ENCODE assay signal across 9 mouse cellular contexts in genomic region chr14:122450496-122451382, GRCm38 (mm10). TPM values are rescaled to one million over a fixed set of nuclear protein-coding genes. Genes with fewer than 3 reads are reported as not detected.
DNase-seq lines count a peak whose midpoint lies in the region; ATAC-seq and TF ChIP-seq lines count a peak whose summit lies in the region.
"Had no signal": no experiment of that assay in that cellular context is flagged by ENCODE, and none has a peak within 500 bp of the region (broad histone marks: within the 10 kb centered on the region; RNA-seq: fewer than 3 reads in every experiment).

Gene Gm5089, minus strand, starts transcription at chr14:122451115.

- under 1% methylated on average over 58 of the region's 59 CpGs for WGBS in forebrain, embryonic 11.5 days
- WGBS in liver, embryonic 13.5 days (ENCODE audit: insufficient replicate concordance) = 3% methylated on average over 53 of the region's 59 CpGs
- under 1% methylated on average over 59 of the region's 59 CpGs for WGBS in neural tube, embryonic 14.5 days

- H3K4me2 ChIP-seq in forebrain, embryonic 11.5 days (ENCODE audit: low read depth, low read length, severe bottlenecking) = peak within 1 kb of the TSS; percentile 89
- H3K4me2 ChIP-seq in liver, embryonic 13.5 days = peak within 1 kb of the TSS; percentile 54
- peak within 1 kb of the TSS; percentile 50 for H3K4me2 ChIP-seq in neural tube, embryonic 14.5 days (ENCODE audit: low read depth, low read length)

- peak; percentile 87 for DNase-seq in Muller cell, postnatal 12 days (ENCODE audit: inconsistent ontology term)
- peak; percentile 81 for DNase-seq in forebrain, embryonic 11.5 days (ENCODE audit: low spot score)
- peak; percentile 72 for DNase-seq in kidney, adult 18-20 months
- no peak for DNase-seq in liver, embryonic 13.5 days
- no peak for DNase-seq in urinary bladder, adult 2 months (ENCODE audit: low spot score)
- DNase-seq in urinary bladder, postnatal 4 days (ENCODE audit: low spot score in 2 of 2) = no peak

- H3K27me3 ChIP-seq in ES-Bruce4 (ENCODE audit: control insufficient read depth, insufficient read depth, low read length, poor library complexity, severe bottlenecking) = 0 out of 2 replicates have a peak, but pooled peaks cover 4% of the 10 kb centered on the region
- H3K27me3 ChIP-seq in forebrain, embryonic 11.5 days (ENCODE audit: control insufficient read depth, insufficient read depth, low read length) = peaks cover 25% of the 10 kb centered on the region; the same call in 1 of the 2 replicates
- peaks cover 82% of the 10 kb centered on the region for H3K27me3 ChIP-seq in liver, embryonic 13.5 days
- peaks cover 27% of the 10 kb centered on the region for H3K27me3 ChIP-seq in neural tube, embryonic 14.5 days (ENCODE audit: control insufficient read depth, insufficient read depth, low read length)

- TF ChIP-seq CTCF in ES-Bruce4 (IDR thresholded peaks at IDR 0.05; ENCODE audit: low read depth, low read length) = no peak

- no peak for TF ChIP-seq POLR2A in ES-Bruce4 (IDR thresholded peaks at IDR 0.05; ENCODE audit: insufficient read depth, low read length)

- H3K4me1 ChIP-seq in ES-Bruce4 (ENCODE audit: control insufficient read depth, insufficient read depth, low read length) = no peaks in the 10 kb centered on the region
- H3K4me1 ChIP-seq in forebrain, embryonic 11.5 days (replicated peaks; ENCODE audit: control insufficient read depth, insufficient read depth, low read length) = peaks cover 36% of the 10 kb centered on the region
- H3K4me1 ChIP-seq in liver, embryonic 13.5 days (replicated peaks) = 0 out of 2 replicates have a peak, but pooled peaks cover 3% of the 10 kb centered on the region
- peaks cover 8% of the 10 kb centered on the region; the same call in 1 of the 2 replicates for H3K4me1 ChIP-seq in neural tube, embryonic 14.5 days (ENCODE audit: control insufficient read depth, insufficient read depth, low read length)

- no peak for TF ChIP-seq EP300 in ES-Bruce4 (IDR thresholded peaks at IDR 0.05; ENCODE audit: insufficient read depth, low read depth, low read length)

- no peak within 1 kb of the TSS for H3K27ac ChIP-seq in ES-Bruce4 (ENCODE audit: insufficient read depth, low read length)
- H3K27ac ChIP-seq in forebrain, embryonic 11.5 days (ENCODE audit: low read depth, low read length) = peak within 1 kb of the TSS; percentile 76
- no peak within 1 kb of the TSS for H3K27ac ChIP-seq in liver, embryonic 13.5 days
- peak within 1 kb of the TSS; percentile 52; the same call in 1 of the 2 replicates for H3K27ac ChIP-seq in neural tube, embryonic 14.5 days (ENCODE audit: low read depth, low read length)
- H3K27ac ChIP-seq: macrophage had no signal

- peak within 1 kb of the TSS; percentile 48 for H3K4me3 ChIP-seq in ES-Bruce4 (ENCODE audit: low read depth, low read length)
- peak within 1 kb of the TSS; percentile 43 for H3K4me3 ChIP-seq in forebrain, embryonic 11.5 days (ENCODE audit: low read depth, low read length)
- H3K4me3 ChIP-seq in liver, embryonic 13.5 days (replicated peaks) = peak within 1 kb of the TSS; percentile 32
- peak within 1 kb of the TSS; percentile 28 for H3K4me3 ChIP-seq in neural tube, embryonic 14.5 days (ENCODE audit: low read depth, low read length)

- H3K36me3 ChIP-seq in ES-Bruce4 (ENCODE audit: control insufficient read depth, insufficient read depth, low read length, poor library complexity, severe bottlenecking) = no peaks in the 10 kb centered on the region
- no peaks in the 10 kb centered on the region for H3K36me3 ChIP-seq in forebrain, embryonic 11.5 days (ENCODE audit: control insufficient read depth, insufficient read depth, low read length)
- no peaks in the 10 kb centered on the region for H3K36me3 ChIP-seq in liver, embryonic 13.5 days
- no peaks in the 10 kb centered on the region for H3K36me3 ChIP-seq in neural tube, embryonic 14.5 days (ENCODE audit: control insufficient read depth, insufficient read depth, low read length)

- H3K9ac ChIP-seq in ES-Bruce4 (ENCODE audit: low read depth, poor library complexity, severe bottlenecking) = peak within 1 kb of the TSS; percentile 63
- peak within 1 kb of the TSS; percentile 78 for H3K9ac ChIP-seq in forebrain, embryonic 11.5 days (ENCODE audit: low read length)
- H3K9ac ChIP-seq in liver, embryonic 13.5 days = no peak within 1 kb of the TSS
- H3K9ac ChIP-seq in neural tube, embryonic 14.5 days (replicated peaks; ENCODE audit: low read depth, low read length) = 0 out of 2 replicates have a peak within 1 kb of the TSS, but pooled peaks have one; percentile 25

- ATAC-seq in forebrain, embryonic 11.5 days (replicated peaks; ENCODE audit: low FRiP score) = peak; percentile 11; the same call in 1 of the 2 replicates
- no peak for ATAC-seq in liver, embryonic 13.5 days (ENCODE audit: low read depth)
- ATAC-seq in neural tube, embryonic 14.5 days (ENCODE audit: low read depth) = peak; percentile 42

- no peaks in the 10 kb centered on the region for H3K9me3 ChIP-seq in ES-Bruce4 (replicated peaks; ENCODE audit: control insufficient read depth, insufficient read depth, low read length, poor library complexity, severe bottlenecking)
- no peaks in the 10 kb centered on the region for H3K9me3 ChIP-seq in forebrain, embryonic 11.5 days (ENCODE audit: control insufficient read depth, low read length)
- H3K9me3 ChIP-seq in liver, embryonic 13.5 days (replicated peaks) = no peaks in the 10 kb centered on the region
- H3K9me3 ChIP-seq in neural tube, embryonic 14.5 days (ENCODE audit: control insufficient read depth, low read length) = no peaks in the 10 kb centered on the region

RNA-seq across cellular contexts. Expression of gene Gm5089, which starts in this region (rescaled TPM):
- polyA plus RNA-seq in ES-Bruce4 (2011; ENCODE audit: insufficient read depth, insufficient read length, low read depth, missing spikeins) = 0.33 and 0.40 TPM in 2 replicates
- 1.7 and 2.4 TPM in 2 replicates for polyA plus RNA-seq in forebrain, embryonic 11.5 days (2014; fragmentation: Nextera tagmentation; extraction: Ambion mirVana)
- not detected in 2 replicates for polyA plus RNA-seq in liver, embryonic 13.5 days (2015; fragmentation: Nextera tagmentation; extraction: Ambion mirVana)
- 0.27 and 0.81 TPM in 2 replicates for polyA plus RNA-seq in neural tube, embryonic 14.5 days (2014; fragmentation: Nextera tagmentation; extraction: Ambion mirVana)
- not detected in 2 replicates for polyA plus RNA-seq in urinary bladder, adult 2 months (2012; rRNA removed)
- polyA plus RNA-seq: macrophage had no signal

Comparison
In these comparisons a context has a peak if more than half of its experiments do, and no peak if none do; other contexts are left out.
1. Peak in ATAC-seq, H3K4me3 ChIP-seq, H3K27ac ChIP-seq, H3K9ac ChIP-seq and H3K4me2 ChIP-seq in neural tube, embryonic 14.5 days; RNA of the gene not detected or under 1 TPM.
2. DNase-seq: peak in Muller cell, postnatal 12 days (single experiment), forebrain, embryonic 11.5 days (single experiment) and kidney, adult 18-20 months (single experiment); none in liver, embryonic 13.5 days (single experiment), urinary bladder, adult 2 months (single experiment) and urinary bladder, postnatal 4 days (0 of 2).
3. Peak in every context shown above with its lines, with median percentiles within 50 percentile points of each other: H3K4me3 ChIP-seq and H3K4me2 ChIP-seq.